In the genomic region with DNA sequence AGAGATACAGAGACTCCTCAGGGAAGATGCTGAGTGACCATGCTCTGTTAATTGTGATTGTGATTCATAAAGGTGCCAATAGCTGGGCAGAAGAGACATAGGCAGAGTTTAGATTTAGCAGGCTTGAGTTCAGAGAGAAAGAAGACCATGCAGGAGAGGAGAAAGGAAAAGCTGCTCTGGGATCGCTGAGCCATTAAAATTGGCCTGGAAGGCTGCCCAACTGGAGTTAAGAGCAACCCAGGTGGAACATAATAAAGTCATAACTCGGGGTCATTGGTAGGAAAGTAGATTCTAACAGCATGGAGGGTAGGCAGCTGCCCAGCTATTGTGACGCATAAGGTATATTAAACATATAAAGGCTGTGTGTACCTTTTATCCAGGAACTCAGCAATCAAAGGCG, we compare ENCODE assay signal across 16 mouse cellular contexts.
"Had no signal": no experiment of that assay in that cellular context is flagged by ENCODE, and none has a peak within 500 bp of the region (broad histone marks: within the 10 kb centered on the region; RNA-seq: fewer than 3 reads in every experiment).

No protein-coding gene starts in this region.

- H3K36me3 ChIP-seq: limb, embryonic 15.5 days; liver, embryonic 12.5 days; midbrain, embryonic 10.5 days; neural tube, embryonic 12.5 days had no signal

- H3K27ac ChIP-seq: limb, embryonic 15.5 days; liver, embryonic 12.5 days; midbrain, embryonic 10.5 days; neural tube, embryonic 12.5 days had no signal

- H3K27me3 ChIP-seq: limb, embryonic 15.5 days; liver, embryonic 12.5 days; neural tube, embryonic 12.5 days had no signal

- H3K4me1 ChIP-seq: limb, embryonic 15.5 days; liver, embryonic 12.5 days; midbrain, embryonic 10.5 days; neural tube, embryonic 12.5 days had no signal

- H3K9ac ChIP-seq: limb, embryonic 15.5 days; liver, embryonic 12.5 days; lung, embryonic 14.5 days; neural tube, embryonic 12.5 days had no signal

- H3K4me3 ChIP-seq: limb, embryonic 15.5 days; liver, embryonic 12.5 days; midbrain, embryonic 10.5 days; neural tube, embryonic 12.5 days had no signal

- H3K9me3 ChIP-seq: limb, embryonic 15.5 days; liver, embryonic 12.5 days; midbrain, embryonic 10.5 days; neural tube, embryonic 12.5 days had no signal

- ATAC-seq: inflammation-experienced regulatory T-cells, adult 6 months; intestine, postnatal 0 days; liver, embryonic 12.5 days had no signal

- H3K4me2 ChIP-seq: limb, embryonic 15.5 days; liver, embryonic 12.5 days; lung, embryonic 14.5 days; neural tube, embryonic 12.5 days had no signal

- DNase-seq: layer of hippocampus, adult 9-11 months; layer of hippocampus, postnatal 36 days; lung, embryonic 14.5 days; lung, postnatal 10 days; lung, postnatal 4 days; midbrain, embryonic 14.5 days; right cerebral cortex, postnatal 4 days; spleen, adult 18-20 months; thymus, adult 2 months; thymus, postnatal 25 days had no signal
